Mouse (Mus musculus) adrenal gland (tissue): Measurements from ENCODE around the gene Fndc3b.
"Not testable (repeated sequence)": the region's sequence is repeated elsewhere in the genome, so short reads cannot be mapped to it uniquely, and the experiment has no call there.

Experiments used
- intact Hi-C: fragments of 180-260 bp; cut with DNase I; formaldehyde crosslinking; loops from one replicate; pipeline ENCODE4 v1.15.1; 2025

Gene Fndc3b

DNA sequence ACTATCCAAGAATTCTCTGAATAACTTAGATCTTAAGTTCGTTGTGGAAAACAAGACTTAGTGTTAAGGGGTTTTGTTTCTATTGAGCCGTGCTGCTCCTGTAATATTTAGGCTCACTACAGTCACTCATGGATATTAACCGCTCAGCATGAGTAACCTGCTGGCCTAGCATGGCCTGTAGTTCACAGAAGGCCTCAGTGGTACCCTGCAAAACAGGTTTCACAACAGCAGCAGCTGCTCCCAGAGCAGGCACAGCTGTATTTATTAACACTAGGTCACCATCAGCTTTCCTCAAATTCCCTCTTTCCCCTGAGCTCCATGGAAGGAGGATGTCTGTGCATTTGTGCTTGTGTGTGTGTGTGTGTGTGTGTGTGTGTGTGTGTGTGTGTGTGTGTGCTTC is 278.1 kb downstream of the Fndc3b start:
- intact Hi-C loops, result no loop called here

DNA sequence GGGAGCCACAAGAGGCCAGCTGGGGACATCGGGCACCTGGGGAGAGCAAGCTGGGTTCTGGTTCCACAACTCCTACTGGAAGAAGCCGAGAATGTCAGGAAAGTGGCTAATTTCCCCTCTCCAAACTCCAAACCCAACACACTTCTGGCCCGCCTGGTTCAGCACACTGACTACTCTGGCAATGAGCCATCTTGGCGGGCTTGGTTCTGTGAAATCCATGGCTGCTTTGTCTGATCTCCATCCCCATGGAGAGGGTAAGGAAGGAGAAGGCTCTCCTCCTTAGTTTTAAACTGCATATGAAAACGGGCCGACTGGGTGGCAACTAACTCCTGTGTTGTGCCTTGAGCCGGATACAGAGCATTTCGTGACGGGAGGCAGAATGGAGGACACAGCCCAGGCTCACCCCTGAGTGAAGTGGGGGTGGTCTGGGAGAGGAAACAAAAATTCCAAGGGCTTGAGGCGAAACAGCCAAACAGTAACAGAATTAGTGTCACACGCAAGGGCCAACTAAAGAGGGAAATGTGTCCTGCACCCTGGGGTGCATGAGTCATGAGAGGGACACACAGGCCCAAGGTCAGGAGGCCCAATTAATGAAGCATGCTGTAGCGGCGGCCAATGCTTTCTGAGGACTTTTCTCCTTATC is 280.4 kb downstream of the Fndc3b start:
- intact Hi-C loops, result no loop called here

DNA sequence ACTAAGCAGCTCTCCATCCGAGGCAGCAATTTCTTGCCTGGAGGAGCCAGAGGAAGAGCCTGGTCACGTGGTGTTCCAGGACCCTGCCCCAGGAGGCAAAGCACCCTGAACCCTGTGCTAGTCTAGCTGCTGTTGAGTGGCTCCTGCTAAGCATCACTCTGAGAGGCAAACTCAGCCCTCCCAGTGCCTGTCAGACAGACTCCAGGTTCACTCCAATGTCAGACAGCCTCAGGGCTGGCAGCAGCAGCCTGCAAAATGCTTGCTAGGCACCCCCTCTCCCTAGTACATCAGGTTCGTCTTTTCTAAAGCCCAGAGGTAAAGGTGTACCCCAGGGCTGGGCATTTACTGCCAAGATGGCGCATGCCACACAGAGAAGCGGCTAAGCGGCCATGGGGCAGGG is 283.7 kb downstream of the Fndc3b start:
- intact Hi-C loops, result no loop called here

DNA sequence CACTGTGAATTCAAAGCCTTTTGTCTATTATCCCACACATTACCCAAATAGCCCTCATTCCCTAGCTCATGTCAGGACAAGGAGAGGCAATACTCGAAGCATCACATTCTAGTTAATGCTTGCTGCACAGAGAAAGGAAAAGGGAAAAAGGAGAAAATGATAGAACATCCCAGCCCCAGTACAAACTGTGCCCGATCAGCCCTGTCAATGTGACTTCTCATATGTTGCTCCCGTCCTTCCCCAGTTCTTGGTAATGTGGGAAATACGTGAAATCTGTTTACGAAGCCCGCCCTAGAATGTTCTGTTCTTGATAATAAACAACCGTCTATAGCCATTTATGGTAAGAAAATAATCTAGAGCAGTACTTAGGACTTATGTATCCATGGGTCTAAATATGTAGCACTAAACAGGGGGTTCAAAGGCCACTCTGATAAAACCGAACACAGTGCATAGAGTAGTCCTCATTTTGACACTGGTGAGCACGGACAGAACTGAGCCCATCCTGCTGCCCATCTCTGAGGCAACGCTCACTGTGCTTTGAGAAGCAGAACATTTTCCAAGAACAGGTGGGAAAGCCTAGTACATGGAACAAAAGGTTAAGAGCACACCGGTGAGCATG is 286.9 kb downstream of the Fndc3b start:
- intact Hi-C loops, result no loop called here

GRCm38 (mm10) chr3:27422521-27422920 is 288.6 kb downstream of the Fndc3b start:
- intact Hi-C loops, result no loop called here

DNA sequence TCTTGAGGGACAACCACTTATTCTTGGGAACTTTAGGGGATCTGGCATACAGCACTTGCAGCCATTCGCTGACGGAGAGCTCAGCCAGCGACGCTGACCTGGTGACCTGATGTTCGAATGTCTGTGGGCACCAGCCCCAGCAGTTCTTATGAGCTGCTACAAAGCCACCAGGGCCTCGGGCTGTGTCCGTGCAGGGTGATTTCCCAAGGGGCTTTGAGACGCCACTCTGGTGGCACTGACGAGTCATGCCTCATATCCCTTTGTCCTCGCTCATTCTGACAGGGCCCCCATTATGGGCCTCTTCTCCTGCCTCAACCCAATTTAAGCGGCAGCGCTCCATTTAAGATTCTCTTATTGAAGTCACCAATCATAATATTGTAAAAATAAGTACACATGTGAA is 289.1 kb downstream of the Fndc3b start:
- intact Hi-C loops, result no loop called here

DNA sequence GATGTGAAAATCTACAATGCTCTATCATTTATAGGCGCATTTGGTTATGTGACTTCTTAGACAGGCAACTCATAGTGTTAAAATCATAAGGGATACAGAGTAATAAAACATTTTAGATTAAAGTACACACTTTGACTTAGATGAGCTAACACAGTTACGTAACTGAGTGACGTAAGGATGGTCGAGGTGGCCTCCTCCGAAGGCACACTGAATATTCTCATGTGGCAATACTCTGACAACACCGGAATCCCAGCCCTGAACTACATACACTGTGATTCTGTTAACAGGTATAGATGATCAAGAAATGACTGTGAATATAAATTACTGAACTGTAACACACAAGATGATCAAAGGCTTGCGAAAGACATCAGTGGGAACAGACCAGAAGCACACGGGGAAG is 292.5 kb downstream of the Fndc3b start:
- intact Hi-C loops, result no loop called here

DNA sequence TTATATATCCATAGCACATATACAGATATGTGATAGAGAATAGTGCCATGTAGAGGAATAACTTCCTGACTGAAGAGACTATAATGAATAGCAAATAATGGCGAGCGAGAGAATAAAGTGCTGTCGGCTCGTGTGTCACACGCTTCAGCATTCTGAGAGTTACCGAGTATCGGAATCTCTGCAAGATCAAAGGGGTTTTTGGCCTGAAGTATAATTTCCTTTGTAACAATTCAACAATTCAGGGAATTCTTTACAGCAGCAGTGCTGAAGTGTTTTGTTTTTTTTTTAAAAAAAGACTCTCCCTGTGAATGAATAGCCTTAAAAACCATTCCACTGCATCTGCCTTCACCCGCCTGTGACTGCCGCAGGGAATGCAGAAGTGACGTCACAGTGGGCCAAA is 294.3 kb downstream of the Fndc3b start:
- intact Hi-C loops, result no loop called here

- intact Hi-C loops, result no loop called here
These were observed 297.5 kb downstream of the Fndc3b start for GRCm38 (mm10) chr3:27413566-27413965.

DNA sequence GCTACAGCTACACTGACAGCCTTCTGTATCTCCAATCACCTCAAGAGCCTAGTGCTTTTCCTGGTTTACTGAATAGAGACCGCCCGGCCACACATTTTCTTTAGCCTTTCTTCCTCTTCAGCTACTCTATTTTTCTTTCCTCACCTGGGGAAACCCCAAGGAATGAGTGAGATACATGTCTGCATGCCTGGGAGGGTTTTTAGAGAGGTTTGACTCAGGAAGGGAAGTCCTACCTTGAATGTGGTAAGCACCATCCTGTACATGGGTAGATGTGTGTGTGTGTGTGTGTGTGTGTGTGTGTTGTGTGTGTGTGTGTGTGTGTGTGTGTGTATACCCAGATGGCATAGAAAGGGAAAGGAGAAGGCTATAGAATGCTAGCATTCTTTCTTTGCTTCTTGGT is 299.8 kb downstream of the Fndc3b start:
- intact Hi-C loops, result no loop called here

DNA sequence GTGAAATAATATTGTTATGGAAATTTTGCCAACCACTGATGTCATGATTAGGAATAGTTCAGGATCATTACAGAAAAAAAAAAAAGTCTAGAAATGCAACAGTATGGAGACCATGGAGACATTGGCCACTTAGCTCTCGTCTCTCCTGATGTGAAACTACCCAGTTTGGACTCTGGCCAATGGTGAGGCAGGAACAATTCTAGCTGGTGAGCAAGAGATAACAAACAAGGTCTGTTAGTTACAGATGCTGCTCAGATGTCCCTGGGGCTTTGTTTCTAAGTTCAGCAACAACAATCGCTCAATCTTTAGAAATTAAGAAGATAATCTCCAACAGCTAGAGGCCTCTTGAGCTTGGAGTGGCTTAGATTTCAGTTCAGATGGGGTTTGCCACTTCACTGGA is 302.5 kb downstream of the Fndc3b start:
- intact Hi-C loops, result no loop called here

GRCm38 (mm10) chr3:27406440-27406839 is 304.7 kb downstream of the Fndc3b start:
- intact Hi-C loops, result no loop called here

- intact Hi-C loops, result not testable (repeated sequence)
These were observed 310.1 kb downstream of the Fndc3b start for GRCm38 (mm10) chr3:27400996-27401395.

- intact Hi-C loops, result no loop called here
These were observed 321.2 kb downstream of the Fndc3b start for GRCm38 (mm10) chr3:27389923-27390322.

DNA sequence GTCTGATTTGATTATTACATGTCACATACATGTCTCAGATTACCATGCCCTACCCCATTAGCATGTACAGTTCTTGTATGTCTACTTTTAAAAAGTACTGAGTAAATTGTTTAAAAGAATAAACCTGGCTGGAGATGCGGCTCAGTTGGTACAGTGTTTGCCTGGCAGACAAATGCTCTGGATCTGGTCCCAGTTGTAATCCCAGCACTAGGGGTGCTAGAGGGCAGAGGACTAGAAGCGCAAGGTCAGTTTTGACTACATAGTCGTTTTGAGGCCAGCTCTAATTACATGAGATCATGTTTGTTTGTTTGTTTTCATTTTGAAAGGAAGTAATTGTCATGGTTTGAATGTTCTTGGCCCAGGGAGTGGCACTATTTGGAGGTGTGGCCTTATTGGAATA is 326.3 kb downstream of the Fndc3b start:
- intact Hi-C loops, result no loop called here

GRCm38 (mm10) chr3:27377935-27378334 is 333.2 kb downstream of the Fndc3b start:
- intact Hi-C loops, result no loop called here

DNA sequence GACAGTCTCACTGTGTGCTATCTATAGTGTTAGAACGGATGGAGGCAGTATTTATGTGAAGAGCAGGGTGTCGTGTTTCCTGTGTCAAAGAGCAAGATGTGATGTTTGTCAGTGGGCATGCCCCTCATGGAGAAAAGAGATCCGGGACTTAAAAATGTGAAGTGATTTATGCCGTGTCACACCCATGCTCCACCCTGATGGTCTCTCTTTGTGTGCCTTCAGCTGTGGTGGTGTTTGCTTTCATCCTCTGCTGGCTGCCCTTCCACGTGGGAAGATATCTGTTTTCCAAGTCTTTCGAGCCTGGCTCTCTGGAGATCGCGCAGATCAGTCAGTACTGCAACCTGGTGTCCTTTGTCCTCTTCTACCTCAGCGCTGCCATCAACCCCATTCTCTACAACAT is 336.7 kb downstream of the Fndc3b start:
- intact Hi-C loops, result no loop called here

- intact Hi-C loops, result no loop called here
These were observed 339.1 kb downstream of the Fndc3b start for GRCm38 (mm10) chr3:27371725-27372650.

DNA sequence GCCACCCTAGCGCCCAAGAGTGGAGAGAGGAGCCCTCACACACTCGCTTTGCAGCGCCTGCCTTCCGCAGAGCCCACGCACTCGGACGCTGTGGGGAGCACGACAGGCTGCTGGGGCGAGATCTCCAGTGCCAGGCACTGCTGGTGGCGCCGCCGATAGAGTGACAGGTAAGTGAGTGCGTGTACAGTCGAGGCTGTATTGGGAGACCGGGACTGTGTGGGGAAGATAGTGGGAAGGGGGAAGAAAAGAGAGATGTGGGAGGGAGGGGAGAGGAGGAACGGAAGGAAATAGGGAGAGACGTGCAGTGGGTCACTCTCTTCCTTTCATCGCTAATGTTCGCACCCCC is 339.9 kb downstream of the Fndc3b start, which contains the start of gene Ghsr:
Ghsr (plus strand) TSS at position 76 of the 346 bp plus-strand sequence.
- intact Hi-C loops, result no loop called here

DNA sequence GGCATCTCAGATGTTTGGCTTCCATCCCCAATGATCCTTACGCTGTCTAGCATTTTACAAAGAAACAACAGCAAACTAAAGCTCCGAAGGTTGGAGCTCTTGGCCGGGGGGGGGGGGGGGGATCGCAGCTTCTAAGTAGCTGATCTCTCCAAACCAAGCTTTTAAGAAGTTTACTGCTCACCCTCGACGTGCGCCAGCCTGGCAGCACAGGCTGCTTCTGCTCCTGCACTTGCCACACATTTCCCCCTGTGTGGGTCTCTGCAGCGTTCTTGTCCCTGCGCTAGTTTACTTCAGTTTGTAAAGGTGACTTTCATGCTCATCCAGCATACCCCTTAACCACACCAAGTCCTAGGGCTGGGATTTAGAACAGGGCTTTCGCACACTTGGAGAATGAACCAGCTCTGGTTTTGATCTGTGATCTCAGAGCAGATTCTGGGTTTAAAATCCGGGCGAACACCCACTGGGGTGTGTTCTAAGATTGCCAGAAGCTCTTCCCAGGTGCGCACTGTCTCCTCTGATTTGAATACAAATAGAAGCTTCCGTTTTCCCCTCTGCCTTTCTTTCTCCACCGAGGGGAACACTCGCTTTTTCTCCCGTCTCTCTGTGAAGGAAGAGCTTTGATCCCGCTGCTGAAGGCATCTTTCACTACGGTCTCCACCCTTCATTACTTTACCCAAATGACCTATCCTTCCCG is 340.4 kb downstream of the Fndc3b start:
- intact Hi-C loops, result no loop called here

- intact Hi-C loops, result no loop called here
These were observed 341.0 kb downstream of the Fndc3b start for GRCm38 (mm10) chr3:27370125-27370524.
